Mouse (Mus musculus) stomach, embryonic 14.5 days (tissue): ENCODE results near the gene Cd207. TPM values are rescaled to one million over a fixed set of nuclear protein-coding genes. Genes with fewer than 3 reads are reported as not detected.
"Not testable (repeated sequence)": the region's sequence is repeated elsewhere in the genome, so short reads cannot be mapped to it uniquely, and the experiment has no call there.

Experiments used
- ATAC-seq: fragments of 200-750 bp; cut with Nextera tagmentation; 2 replicates; pipeline ENCODE4 v1.8.0; 2017; ENCODE audit warnings: low read depth, moderate TSS enrichment; ENCODE audit not compliant: insufficient number of reproducible peaks, insufficient read depth, low FRiP score
- H3K27ac ChIP-seq: fragments of 300-500 bp; sonication (generic); 2 replicates; pipeline ENCODE4 v1.5.1; 2014; ENCODE audit warnings: mild to moderate bottlenecking, low read length, moderate library complexity, mixed read lengths
- H3K27me3 ChIP-seq: fragments of 300-500 bp; sonication (generic); 2 replicates; pipeline ENCODE4 v1.6.1; 2014; ENCODE audit warnings: low read length, control low read depth, mixed read lengths; ENCODE audit not compliant: control insufficient read depth, insufficient read depth
- H3K36me3 ChIP-seq: fragments of 300-500 bp; sonication (generic); 2 replicates; pipeline ENCODE4 v1.6.1; 2014; ENCODE audit warnings: mild to moderate bottlenecking, control low read depth, low read length, moderate library complexity, mixed read lengths; ENCODE audit not compliant: control insufficient read depth, insufficient read depth
- H3K4me1 ChIP-seq: fragments of 300-500 bp; sonication (generic); 2 replicates; pipeline ENCODE4 v1.6.1; 2014; ENCODE audit warnings: low read length, control low read depth, mixed read lengths; ENCODE audit not compliant: control insufficient read depth, insufficient read depth
- H3K4me2 ChIP-seq: fragments of 300-500 bp; sonication (generic); replicated peaks from 2 replicates; pipeline ENCODE4 v1.6.1; 2014; ENCODE audit warnings: low read depth, low read length, control low read depth
- H3K4me3 ChIP-seq: fragments of 300-500 bp; sonication (generic); 2 replicates; pipeline ENCODE4 v1.5.1; 2014; ENCODE audit warnings: low read depth, low read length, control low read depth
- H3K9ac ChIP-seq: fragments of 300-500 bp; sonication (generic); replicated peaks from 2 replicates; pipeline ENCODE4 v1.6.1; 2014; ENCODE audit warnings: low read depth, mild to moderate bottlenecking, control low read depth, low read length, moderate library complexity, mixed read lengths
- H3K9me3 ChIP-seq: fragments of 300-500 bp; sonication (generic); 2 replicates; pipeline ENCODE4 v1.6.1; 2016; ENCODE audit warnings: low read depth, low read length, control low read depth; ENCODE audit not compliant: control insufficient read depth
- WGBS: fragments of 180-500 bp; shearing (Covaris S2); extraction: QIAGEN DNeasy Blood & Tissue Kit; methylation state at CpG from one replicate; pipeline ENCODE4 v1.1.7; 2014; 5-methylcytosine and 5-hydroxymethylcytosine counted together
- polyA plus RNA-seq: library from polyadenylated mRNA; unstranded; fragments of >200 nt; fragmentation: Nextera tagmentation; extraction: Ambion mirVana; gene quantifications from 2 replicates; pipeline ENCODE4 v1.2.1, GENCODE M21; 2014

Cd207 gene
- polyA plus RNA-seq, 1 experiment from 2014 or later, result not detected

DNA sequence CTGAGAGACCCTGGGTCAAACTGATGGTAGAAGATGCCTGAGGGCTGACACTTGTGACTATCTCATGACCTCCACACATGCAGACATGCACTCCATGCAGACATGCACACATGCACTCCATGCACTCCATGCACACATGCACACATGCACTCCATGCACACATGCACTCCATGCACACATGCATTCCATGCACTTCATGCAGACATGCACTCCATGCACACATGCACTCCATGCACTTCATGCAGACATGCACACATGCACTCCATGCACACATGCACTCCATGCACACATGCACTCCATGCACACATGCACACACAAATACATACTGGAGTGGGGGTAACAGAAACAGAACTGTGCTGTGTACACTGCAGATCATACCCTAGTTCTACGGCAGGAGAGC, 42.3 kb downstream of the Cd207 start:
- Histone ChIP-seq H3K4me3 (no peak overlapping the region), H3K36me3 (no peaks in the 10 kb centered on the region), H3K4me2 (no peak overlapping the region), H3K9me3 (no peaks in the 10 kb centered on the region), H3K4me1 (no peaks in the 10 kb centered on the region), H3K9ac (no peak overlapping the region), H3K27me3 (no peaks in the 10 kb centered on the region), H3K27ac (no peak overlapping the region)
- WGBS, result 83% methylated on average over 1 of the region's 1 CpGs
- no peak for ATAC-seq

DNA sequence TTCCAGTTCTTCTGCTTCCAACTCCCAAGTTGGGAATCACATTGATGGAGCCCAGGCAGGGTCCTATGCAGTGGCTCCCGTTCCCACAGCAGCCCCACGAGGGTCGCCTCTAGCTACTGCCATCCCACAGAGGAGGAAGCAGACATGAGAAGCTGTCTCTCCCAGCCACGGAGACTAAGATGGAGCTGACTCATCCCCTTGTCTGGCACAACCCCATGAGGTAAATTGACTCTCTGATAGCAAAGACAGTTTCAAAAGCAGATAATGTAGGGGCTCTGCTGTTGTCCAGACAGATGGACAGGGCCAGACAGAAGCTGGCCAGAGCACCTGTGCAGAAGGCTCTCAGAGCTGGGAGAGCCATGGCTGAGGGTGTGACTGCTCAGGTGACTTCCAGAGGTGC, 43.0 kb downstream of the Cd207 start:
- not testable (repeated sequence) for H3K9ac ChIP-seq, ATAC-seq, H3K4me1 ChIP-seq, H3K27me3 ChIP-seq, H3K9me3 ChIP-seq, H3K4me3 ChIP-seq, H3K36me3 ChIP-seq, H3K4me2 ChIP-seq, H3K27ac ChIP-seq
- 62% methylated on average over 4 of the region's 4 CpGs for WGBS

GRCm38 (mm10) chr6:83634106-83634505, 43.6 kb downstream of the Cd207 start:
- not testable (repeated sequence) for ATAC-seq, H3K27ac ChIP-seq, H3K36me3 ChIP-seq, H3K9me3 ChIP-seq, H3K4me1 ChIP-seq, H3K9ac ChIP-seq, H3K4me2 ChIP-seq, H3K4me3 ChIP-seq, H3K27me3 ChIP-seq
- WGBS, result 40% methylated on average over 5 of the region's 5 CpGs

GRCm38 (mm10) chr6:83631815-83632214, 45.8 kb downstream of the Cd207 start:
- H3K9me3 ChIP-seq, result no peaks in the 10 kb centered on the region
- no peak overlapping the region for H3K9ac ChIP-seq
- WGBS, result 70% methylated on average over 4 of the region's 4 CpGs
- H3K27ac ChIP-seq, result no peak overlapping the region
- no peak overlapping the region for H3K4me2 ChIP-seq
- ATAC-seq, result no peak
- H3K4me1 ChIP-seq, result no peaks in the 10 kb centered on the region
- no peak overlapping the region for H3K4me3 ChIP-seq
- no peaks in the 10 kb centered on the region for H3K27me3 ChIP-seq
- no peaks in the 10 kb centered on the region for H3K36me3 ChIP-seq

- Histone ChIP-seq H3K27me3 (no peaks in the 10 kb centered on the region), H3K4me1 (no peaks in the 10 kb centered on the region), H3K4me2 (no peak overlapping the region), H3K9me3 (no peaks in the 10 kb centered on the region), H3K27ac (no peak overlapping the region), H3K36me3 (no peaks in the 10 kb centered on the region), H3K9ac (no peak overlapping the region), H3K4me3 (no peak overlapping the region)
- ATAC-seq, result no peak
- WGBS, result 61% methylated on average over 17 of the region's 17 CpGs
These were observed 50.9 kb downstream of the Cd207 start for GRCm38 (mm10) chr6:83626781-83627180.

Other genes with a start within 250 kb of the Cd207 start
- gene Tet3, start 218.8 kb downstream of the Cd207 start, polyA plus RNA-seq, result 43.7 and 49.2 TPM in 2 replicates
- 81.3 and 95.0 TPM in 2 replicates for gene Dguok, start 170.9 kb downstream of the Cd207 start, polyA plus RNA-seq
- gene Actg2, start 141.6 kb downstream of the Cd207 start, polyA plus RNA-seq, result 1,372 and 1,469 TPM in 2 replicates
- 28.0 and 28.3 TPM in 2 replicates for gene Stambp, start 105.1 kb downstream of the Cd207 start, polyA plus RNA-seq
- not detected in 2 replicates for gene Clec4f, start 21.7 kb downstream of the Cd207 start, polyA plus RNA-seq
- gene Vax2, start 33.4 kb upstream of the Cd207 start, polyA plus RNA-seq, result not detected in 2 replicates
- 0.42 and 0.45 TPM in 2 replicates for gene Atp6v1b1, start 65.1 kb upstream of the Cd207 start, polyA plus RNA-seq
- 0.20 TPM in 1 of 2 replicates, not detected in the other for gene Ankrd53, start 84.8 kb upstream of the Cd207 start, polyA plus RNA-seq
- gene Tex261, start 98.0 kb upstream of the Cd207 start, polyA plus RNA-seq, result 68.1 and 75.4 TPM in 2 replicates
- gene Nagk, start 117.1 kb upstream of the Cd207 start, polyA plus RNA-seq, result 61.5 and 63.1 TPM in 2 replicates
- gene Paip2b, start 153.9 kb upstream of the Cd207 start, polyA plus RNA-seq, result 20.7 and 22.0 TPM in 2 replicates
- 92.0 and 94.4 TPM in 2 replicates for gene Zfp638, start 189.3 kb upstream of the Cd207 start, polyA plus RNA-seq